Mouse (Mus musculus) ES-Bruce4 (cell line): ENCODE results near the gene Traf2.

Source experiments
- CTCF ChIP-seq: IDR thresholded peaks from one replicate; pipeline ENCODE4 v1.8.1; 2011; ENCODE audit warnings: low read depth, low read length
- EP300 ChIP-seq: IDR thresholded peaks from 2 replicates; pipeline ENCODE4 v1.6.1; 2011; ENCODE audit warnings: low read depth, low read length; ENCODE audit not compliant: insufficient read depth
- POLR2A ChIP-seq: IDR thresholded peaks from one replicate; pipeline ENCODE4 v1.8.1; 2011; ENCODE audit warnings: low read length; ENCODE audit not compliant: insufficient read depth

GRCm38 (mm10) chr2:25534866-25535182, 11.9 kb downstream of the Traf2 start:
- TF ChIP-seq CTCF, result no peak
- TF ChIP-seq POLR2A, result no peak
- no peak for TF ChIP-seq EP300
